Mouse (Mus musculus) macrophage (primary cell): Measurements from ENCODE around the gene Rtp2. TPM values are rescaled to one million over a fixed set of nuclear protein-coding genes. Genes with fewer than 3 reads are reported as not detected.

Source experiments
- H3K27ac ChIP-seq: fragments of 350-480 bp; formaldehyde crosslinking; 2 replicates; pipeline ENCODE4 v1.9.0; 2021
- H3K36me3 ChIP-seq: fragments of 350-480 bp; formaldehyde crosslinking; 2 replicates; pipeline ENCODE4 v1.9.0; 2021; ENCODE audit errors: inconsistent target
- H3K4me3 ChIP-seq: fragments of 350-480 bp; formaldehyde crosslinking; 2 replicates; pipeline ENCODE4 v1.9.0; 2021; ENCODE audit errors: inconsistent target
- H3K79me2 ChIP-seq: fragments of 350-480 bp; formaldehyde crosslinking; 2 replicates; pipeline ENCODE4 v1.9.0; 2021; ENCODE audit errors: inconsistent target
- WGBS: methylation state at CpG from one replicate; pipeline ENCODE4 v1.1.7; 2026; ENCODE audit warnings: inconsistent platforms; ENCODE audit not compliant: missing documents; 5-methylcytosine and 5-hydroxymethylcytosine counted together
- polyA plus RNA-seq: library from polyadenylated mRNA; stranded (reverse); fragments of 250-400 nt; gene quantifications from 3 replicates; pipeline ENCODE4 v1.2.4, GENCODE M21; 2018; ENCODE audit warnings: inconsistent platforms

Gene Rtp2
- polyA plus RNA-seq, 1 experiment from 2014 or later = not detected

- Histone ChIP-seq H3K27ac (no peak overlapping the region), H3K79me2 (no peaks in the 10 kb centered on the region), H3K4me3 (no peak overlapping the region), H3K36me3 (no peaks in the 10 kb centered on the region)
- 89% methylated on average over 10 of the region's 10 CpGs for WGBS
Measured at GRCm38 (mm10) chr16:23887910-23888579, 44.1 kb downstream of the Rtp2 start.

GRCm38 (mm10) chr16:23885098-23885497 is 47.1 kb downstream of the Rtp2 start:
- Histone ChIP-seq H3K4me3 (no peak overlapping the region), H3K27ac (no peak overlapping the region), H3K36me3 (no peaks in the 10 kb centered on the region), H3K79me2 (no peaks in the 10 kb centered on the region)
- WGBS = 91% methylated on average over 12 of the region's 12 CpGs

Other genes starting within 250 kb of the Rtp2 start
- not detected in 3 replicates for gene Sst, start 41.4 kb downstream of the Rtp2 start, polyA plus RNA-seq
- not detected in 3 replicates for gene Gm37419, start 56.1 kb upstream of the Rtp2 start, polyA plus RNA-seq
- 17.7 to 34.4 TPM (median 23.6 TPM) in 3 replicates for gene Bcl6, start 56.5 kb upstream of the Rtp2 start, polyA plus RNA-seq